Mouse (Mus musculus): ENCODE data around the gene Pax1. TPM values are rescaled to one million over a fixed set of nuclear protein-coding genes. Genes with fewer than 3 reads are reported as not detected.

Pax1 gene
- polyA plus RNA-seq, 1 experiment from 2014 or later: not detected

GRCm38 (mm10) chr2:147367911-147368591 is 6.3 kb downstream of the Pax1 start:
- H3K9me3 ChIP-seq (ENCODE audit: control insufficient read depth, low read depth, low read length): no peaks in the 10 kb centered on the region
- H3K27ac ChIP-seq (ENCODE audit: low read length): no peak overlapping the region
- no peaks in the 10 kb centered on the region for H3K36me3 ChIP-seq (ENCODE audit: control insufficient read depth, insufficient read depth, low read length)
- H3K4me1 ChIP-seq (ENCODE audit: control insufficient read depth, insufficient read depth, low read length): peaks cover 3% of the 10 kb centered on the region; the same call in 1 of the 2 replicates
- no peak for ATAC-seq (ENCODE audit: insufficient number of reproducible peaks, insufficient read depth, low FRiP score, low read depth)
- no peak overlapping the region for H3K9ac ChIP-seq (replicated peaks; ENCODE audit: low read depth, low read length)
- 2% methylated on average over 32 of the region's 32 CpGs for WGBS
- H3K27me3 ChIP-seq (ENCODE audit: control insufficient read depth, insufficient read depth, low read length): peaks cover 75% of the 10 kb centered on the region
- H3K4me2 ChIP-seq (replicated peaks; ENCODE audit: low read depth, low read length): no peak overlapping the region
- no peak overlapping the region for H3K4me3 ChIP-seq (ENCODE audit: low read depth, low read length)

DNA sequence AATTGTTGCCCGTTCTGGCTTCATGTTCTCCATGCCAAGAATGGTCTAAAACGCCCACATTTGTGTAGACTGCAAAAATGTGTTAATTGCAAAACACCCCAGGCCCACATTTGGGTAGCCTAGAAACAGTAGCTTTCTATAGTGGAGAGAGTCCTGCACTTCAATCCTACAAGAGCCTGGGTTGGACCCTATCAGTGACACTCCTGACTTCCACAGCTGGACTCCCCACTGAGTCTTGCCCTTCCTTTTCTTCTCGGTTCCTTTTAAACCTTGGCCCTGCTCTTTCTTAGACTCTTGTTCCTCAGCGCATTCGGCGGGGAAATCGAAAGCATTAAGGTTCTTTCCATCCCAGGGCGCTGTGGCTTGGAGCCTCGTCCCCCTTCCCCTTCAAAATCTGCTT is 7.8 kb downstream of the Pax1 start:
- Histone ChIP-seq H3K9ac (replicated peaks; ENCODE audit: low read depth, low read length) (no peak overlapping the region), H3K4me1 (ENCODE audit: control insufficient read depth, insufficient read depth, low read length) (peaks cover 3% of the 10 kb centered on the region; the same call in 1 of the 2 replicates), H3K4me3 (ENCODE audit: low read depth, low read length) (no peak overlapping the region), H3K9me3 (ENCODE audit: control insufficient read depth, low read depth, low read length) (no peaks in the 10 kb centered on the region), H3K27me3 (ENCODE audit: control insufficient read depth, insufficient read depth, low read length) (peaks cover 68% of the 10 kb centered on the region), H3K36me3 (ENCODE audit: control insufficient read depth, insufficient read depth, low read length) (no peaks in the 10 kb centered on the region), H3K27ac (ENCODE audit: low read length) (no peak overlapping the region), H3K4me2 (replicated peaks; ENCODE audit: low read depth, low read length) (no peak overlapping the region)
- WGBS: 2% methylated on average over 9 of the region's 9 CpGs
- ATAC-seq (ENCODE audit: insufficient number of reproducible peaks, insufficient read depth, low FRiP score, low read depth): no peak

DNA sequence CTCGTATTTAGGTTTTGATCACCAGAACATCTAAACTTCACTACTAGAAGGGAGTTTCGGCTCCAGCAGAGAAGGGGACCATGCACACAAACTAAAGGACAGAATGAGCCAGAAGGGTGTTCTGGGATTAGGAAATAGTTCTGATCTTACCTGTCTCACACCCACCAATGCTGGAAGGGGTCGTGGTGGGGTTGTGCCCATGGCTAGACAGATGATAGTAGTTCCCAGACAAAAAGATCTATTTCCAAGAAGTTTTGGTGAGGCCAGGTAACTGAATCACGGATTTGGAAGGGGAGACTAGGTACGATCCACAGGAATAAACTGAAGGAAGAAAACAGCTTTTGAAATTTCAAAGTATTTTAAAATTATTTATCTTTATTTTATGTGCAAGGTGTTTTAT is 8.4 kb downstream of the Pax1 start:
- no peak overlapping the region for H3K9ac ChIP-seq (replicated peaks; ENCODE audit: low read depth, low read length)
- no peak overlapping the region for H3K4me2 ChIP-seq (replicated peaks; ENCODE audit: low read depth, low read length)
- no peak overlapping the region for H3K27ac ChIP-seq (ENCODE audit: low read length)
- H3K9me3 ChIP-seq (ENCODE audit: control insufficient read depth, low read depth, low read length): no peaks in the 10 kb centered on the region
- no peak overlapping the region for H3K4me3 ChIP-seq (ENCODE audit: low read depth, low read length)
- ATAC-seq (ENCODE audit: insufficient number of reproducible peaks, insufficient read depth, low FRiP score, low read depth): no peak
- peaks cover 67% of the 10 kb centered on the region for H3K27me3 ChIP-seq (ENCODE audit: control insufficient read depth, insufficient read depth, low read length)
- H3K4me1 ChIP-seq (ENCODE audit: control insufficient read depth, insufficient read depth, low read length): peaks cover 3% of the 10 kb centered on the region; the same call in 1 of the 2 replicates
- WGBS: 12% methylated on average over 5 of the region's 5 CpGs
- no peaks in the 10 kb centered on the region for H3K36me3 ChIP-seq (ENCODE audit: control insufficient read depth, insufficient read depth, low read length)

GRCm38 (mm10) chr2:147371289-147371688 is 9.6 kb downstream of the Pax1 start:
- Histone ChIP-seq H3K36me3 (ENCODE audit: control insufficient read depth, insufficient read depth, low read length) (no peaks in the 10 kb centered on the region), H3K4me1 (ENCODE audit: control insufficient read depth, insufficient read depth, low read length) (no peaks in the 10 kb centered on the region), H3K4me2 (replicated peaks; ENCODE audit: low read depth, low read length) (no peak overlapping the region), H3K9me3 (ENCODE audit: control insufficient read depth, low read depth, low read length) (no peaks in the 10 kb centered on the region), H3K4me3 (ENCODE audit: low read depth, low read length) (no peak overlapping the region), H3K27me3 (ENCODE audit: control insufficient read depth, insufficient read depth, low read length) (peaks cover 64% of the 10 kb centered on the region), H3K9ac (replicated peaks; ENCODE audit: low read depth, low read length) (no peak overlapping the region), H3K27ac (ENCODE audit: low read length) (no peak overlapping the region)
- no peak for ATAC-seq (ENCODE audit: insufficient number of reproducible peaks, insufficient read depth, low FRiP score, low read depth)

DNA sequence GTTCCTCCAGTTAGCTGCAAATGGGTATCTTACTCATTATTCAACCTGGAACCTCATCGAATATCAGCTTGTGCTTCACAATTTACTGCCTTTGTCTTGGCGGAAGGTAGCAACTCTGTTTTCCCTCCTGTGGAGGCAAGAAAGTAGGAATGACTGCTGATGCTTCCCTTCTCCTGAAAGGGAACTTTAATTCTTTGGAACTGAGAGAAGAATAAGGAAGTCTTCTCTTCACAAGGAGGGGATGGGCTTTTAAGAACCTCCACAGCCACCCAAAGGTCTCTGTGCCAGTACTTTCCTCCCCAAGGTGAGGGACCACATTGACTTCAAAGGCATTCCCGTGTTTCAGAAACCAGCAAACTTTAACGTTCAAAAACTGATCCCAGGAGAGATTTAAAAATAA is 10.1 kb downstream of the Pax1 start:
- Histone ChIP-seq H3K27ac (ENCODE audit: low read length) (no peak overlapping the region), H3K4me3 (ENCODE audit: low read depth, low read length) (no peak overlapping the region), H3K9me3 (ENCODE audit: control insufficient read depth, low read depth, low read length) (no peaks in the 10 kb centered on the region), H3K36me3 (ENCODE audit: control insufficient read depth, insufficient read depth, low read length) (no peaks in the 10 kb centered on the region), H3K9ac (replicated peaks; ENCODE audit: low read depth, low read length) (no peak overlapping the region), H3K27me3 (ENCODE audit: control insufficient read depth, insufficient read depth, low read length) (peaks cover 68% of the 10 kb centered on the region), H3K4me2 (replicated peaks; ENCODE audit: low read depth, low read length) (no peak overlapping the region), H3K4me1 (ENCODE audit: control insufficient read depth, insufficient read depth, low read length) (no peaks in the 10 kb centered on the region)
- no peak for ATAC-seq (ENCODE audit: insufficient number of reproducible peaks, insufficient read depth, low FRiP score, low read depth)
- WGBS: 5% methylated on average over 4 of the region's 4 CpGs

- no peaks in the 10 kb centered on the region for H3K36me3 ChIP-seq (ENCODE audit: control insufficient read depth, insufficient read depth, low read length)
- H3K27ac ChIP-seq (ENCODE audit: low read length): no peak overlapping the region
- 2% methylated on average over 28 of the region's 28 CpGs for WGBS
- H3K4me3 ChIP-seq (ENCODE audit: low read depth, low read length): no peak overlapping the region
- H3K27me3 ChIP-seq (ENCODE audit: control insufficient read depth, insufficient read depth, low read length): peaks cover 64% of the 10 kb centered on the region
- H3K9me3 ChIP-seq (ENCODE audit: control insufficient read depth, low read depth, low read length): no peaks in the 10 kb centered on the region
- no peak overlapping the region for H3K9ac ChIP-seq (replicated peaks; ENCODE audit: low read depth, low read length)
- no peak for ATAC-seq (ENCODE audit: insufficient number of reproducible peaks, insufficient read depth, low FRiP score, low read depth)
- H3K4me1 ChIP-seq (ENCODE audit: control insufficient read depth, insufficient read depth, low read length): no peaks in the 10 kb centered on the region
- H3K4me2 ChIP-seq (replicated peaks; ENCODE audit: low read depth, low read length): no peak overlapping the region
Observed at GRCm38 (mm10) chr2:147372947-147373666, 11.4 kb downstream of the Pax1 start.

DNA sequence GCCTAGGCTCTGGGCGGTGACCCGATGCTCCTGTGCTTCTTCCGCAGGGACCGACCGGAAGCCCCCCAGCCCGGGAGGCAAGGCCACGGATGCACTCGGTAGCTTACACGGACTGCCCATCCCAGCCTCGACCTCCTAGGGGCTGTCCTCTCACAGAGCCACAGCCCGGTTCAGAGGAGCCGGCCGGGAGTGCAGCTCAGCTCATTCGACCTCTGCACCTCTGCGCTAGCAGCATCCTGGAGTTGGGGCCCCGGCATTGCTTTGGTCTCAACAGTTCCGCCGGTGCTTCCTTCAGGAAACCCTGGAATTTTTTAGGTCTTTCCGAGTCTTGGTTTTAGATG is 11.9 kb downstream of the Pax1 start:
- H3K9ac ChIP-seq (replicated peaks; ENCODE audit: low read depth, low read length): no peak overlapping the region
- no peak overlapping the region for H3K27ac ChIP-seq (ENCODE audit: low read length)
- no peak overlapping the region for H3K4me2 ChIP-seq (replicated peaks; ENCODE audit: low read depth, low read length)
- H3K4me3 ChIP-seq (ENCODE audit: low read depth, low read length): no peak overlapping the region
- ATAC-seq (ENCODE audit: insufficient number of reproducible peaks, insufficient read depth, low FRiP score, low read depth): no peak
- no peaks in the 10 kb centered on the region for H3K36me3 ChIP-seq (ENCODE audit: control insufficient read depth, insufficient read depth, low read length)
- H3K4me1 ChIP-seq (ENCODE audit: control insufficient read depth, insufficient read depth, low read length): no peaks in the 10 kb centered on the region
- no peaks in the 10 kb centered on the region for H3K9me3 ChIP-seq (ENCODE audit: control insufficient read depth, low read depth, low read length)
- peaks cover 66% of the 10 kb centered on the region for H3K27me3 ChIP-seq (ENCODE audit: control insufficient read depth, insufficient read depth, low read length)
- under 1% methylated on average over 19 of the region's 19 CpGs for WGBS

- H3K27ac ChIP-seq (ENCODE audit: low read length): no peak overlapping the region
- H3K36me3 ChIP-seq (ENCODE audit: control insufficient read depth, insufficient read depth, low read length): no peaks in the 10 kb centered on the region
- H3K4me2 ChIP-seq (replicated peaks; ENCODE audit: low read depth, low read length): no peak overlapping the region
- no peak overlapping the region for H3K9ac ChIP-seq (replicated peaks; ENCODE audit: low read depth, low read length)
- ATAC-seq (ENCODE audit: insufficient number of reproducible peaks, insufficient read depth, low FRiP score, low read depth): no peak
- WGBS: under 1% methylated on average over 4 of the region's 4 CpGs
- H3K4me3 ChIP-seq (ENCODE audit: low read depth, low read length): no peak overlapping the region
- H3K27me3 ChIP-seq (ENCODE audit: control insufficient read depth, insufficient read depth, low read length): peaks cover 67% of the 10 kb centered on the region
- no peaks in the 10 kb centered on the region for H3K9me3 ChIP-seq (ENCODE audit: control insufficient read depth, low read depth, low read length)
- no peaks in the 10 kb centered on the region for H3K4me1 ChIP-seq (ENCODE audit: control insufficient read depth, insufficient read depth, low read length)
Observed at GRCm38 (mm10) chr2:147374245-147374644, 12.5 kb downstream of the Pax1 start.

All from stomach, embryonic 14.5 days (tissue).